Mouse (Mus musculus) G1E (cell line): ENCODE results near the gene Gm5105.

Experiments used
- CTCF ChIP-seq: IDR thresholded peaks from 2 replicates; pipeline ENCODE4 v1.5.1; 2012; ENCODE audit warnings: low read depth, low read length, inconsistent platforms, mixed read lengths
- GATA1 ChIP-seq: IDR thresholded peaks from 2 replicates; pipeline ENCODE4 v1.6.1; 2012; ENCODE audit warnings: borderline replicate concordance, low read length, inconsistent platforms, mixed read lengths
- POLR2AphosphoS5 ChIP-seq: IDR thresholded peaks from 2 replicates; pipeline ENCODE4 v1.6.1; 2012; ENCODE audit warnings: low read depth, low read length, inconsistent platforms; ENCODE audit not compliant: insufficient replicate concordance
- TAL1 ChIP-seq: conservative IDR thresholded peaks from 2 replicates; pipeline ENCODE4 v1.6.1; 2012; ENCODE audit warnings: low read depth, low read length, inconsistent platforms, mixed read lengths

DNA sequence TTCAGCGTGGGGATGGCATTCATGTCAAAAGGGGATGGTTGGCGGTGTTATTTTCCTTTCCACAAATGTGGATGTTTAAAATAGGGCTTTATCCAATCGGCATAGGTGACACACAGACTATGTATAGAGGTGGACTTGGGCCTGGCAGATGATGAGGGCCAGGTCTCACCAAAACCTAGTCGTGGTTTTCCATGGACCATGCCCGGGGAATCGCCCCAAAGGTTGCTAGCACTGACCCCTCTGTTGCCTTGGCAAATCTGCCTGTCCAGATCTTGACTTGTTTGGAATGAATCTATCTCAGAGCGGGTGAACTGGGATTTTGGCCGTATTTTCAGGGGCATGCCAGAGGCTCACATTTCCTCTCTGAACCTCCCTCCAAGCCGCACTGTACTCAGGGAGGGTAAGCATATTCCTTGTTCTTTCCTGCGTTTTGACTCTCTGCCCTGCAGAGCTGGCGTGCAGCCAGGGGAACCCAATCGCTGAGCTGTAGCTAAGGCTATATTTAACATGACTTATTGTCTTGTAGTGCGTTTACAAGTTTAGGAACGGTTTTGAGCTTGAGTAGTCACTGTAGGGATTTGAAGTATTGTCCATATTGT, 3.4 kb downstream of the Gm5105 start:
- TF ChIP-seq GATA1 (no peak), CTCF (no peak), TAL1 (no peak), POLR2AphosphoS5 (no peak)
